Mouse (Mus musculus): ENCODE data around the gene Plekha7.

Gene Plekha7

DNA sequence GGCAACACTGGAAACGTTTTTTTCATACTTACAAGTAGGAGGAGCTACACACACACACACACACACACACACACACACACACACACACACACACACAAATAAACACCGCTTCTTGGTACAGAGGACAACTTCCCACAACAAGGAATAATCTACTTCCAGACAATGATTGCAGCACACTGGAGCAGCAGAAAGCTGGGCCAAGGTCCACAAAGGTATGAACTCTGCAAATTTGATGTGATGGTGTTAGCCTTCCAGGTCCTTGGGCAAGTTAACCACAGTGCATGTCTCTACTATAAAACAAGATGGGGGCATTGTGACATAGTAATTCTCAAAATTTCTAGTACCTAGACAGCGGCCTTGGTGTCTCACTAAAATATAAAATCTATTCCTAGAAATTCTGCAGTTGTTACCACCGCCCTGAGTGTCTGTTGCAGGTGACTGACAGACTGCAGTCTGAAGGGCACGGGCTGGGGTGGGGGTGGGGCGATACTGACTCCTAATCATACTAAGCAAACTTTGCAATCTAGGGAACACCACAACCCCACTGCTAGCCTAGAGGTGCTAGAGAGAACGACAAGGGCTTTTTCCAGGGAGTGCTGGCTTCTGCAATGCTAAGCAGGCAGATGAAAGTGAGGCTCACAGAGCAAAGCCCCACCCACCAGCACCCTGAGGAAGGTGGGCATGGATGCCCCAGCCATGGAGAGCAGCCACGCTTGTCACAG is 85.7 kb downstream of the Plekha7 start:
- DNase-seq (ENCODE audit: low spot score): no peak

DNA sequence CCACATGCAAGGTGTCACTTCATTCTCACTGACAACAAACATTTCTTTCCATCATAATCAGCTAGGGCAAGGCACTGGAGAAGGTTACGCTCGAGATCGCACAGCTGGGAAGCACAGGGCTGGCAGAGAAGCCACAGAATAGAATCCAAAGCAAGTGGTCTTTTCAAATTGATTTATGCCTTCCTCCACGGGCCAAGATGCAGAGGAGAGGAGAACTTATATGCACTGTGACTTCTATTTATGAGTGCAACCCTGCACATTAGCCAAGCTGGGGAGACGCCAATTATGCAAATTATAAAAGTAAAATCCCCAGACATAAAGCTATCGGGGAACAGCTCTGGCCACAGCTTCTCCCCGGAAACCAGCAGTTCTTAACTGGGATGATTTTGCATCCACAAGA is 86.3 kb downstream of the Plekha7 start:
- DNase-seq (ENCODE audit: low spot score): no peak

DNA sequence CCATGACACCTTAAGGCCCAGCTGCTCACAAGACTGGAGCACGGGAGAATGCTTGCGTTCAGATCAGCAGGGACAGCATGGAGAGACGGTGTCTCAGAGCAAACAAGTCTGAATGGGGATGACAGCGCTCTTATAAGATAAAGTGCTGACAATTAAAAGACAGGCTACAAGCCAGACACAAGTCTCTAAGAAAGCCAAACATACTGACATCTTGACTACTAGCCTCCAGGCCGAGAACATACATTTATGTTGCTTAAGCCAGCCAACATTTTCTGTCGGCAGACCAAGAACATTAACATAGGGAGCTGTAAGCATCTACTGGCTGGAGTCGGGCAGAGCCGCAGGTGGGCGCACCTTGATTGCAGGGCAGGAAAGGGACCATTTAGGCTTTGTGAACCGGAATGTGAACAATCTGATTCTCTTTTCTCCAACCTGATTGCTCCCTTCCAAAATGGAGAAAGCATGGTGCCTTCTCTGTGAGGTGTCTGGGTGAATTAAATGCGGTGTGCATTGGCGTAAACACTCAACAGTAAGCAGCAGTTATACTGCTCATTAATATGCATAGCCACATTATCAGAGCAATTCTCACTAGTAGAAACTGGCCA is 88.0 kb downstream of the Plekha7 start:
- DNase-seq (ENCODE audit: low spot score): no peak

DNA sequence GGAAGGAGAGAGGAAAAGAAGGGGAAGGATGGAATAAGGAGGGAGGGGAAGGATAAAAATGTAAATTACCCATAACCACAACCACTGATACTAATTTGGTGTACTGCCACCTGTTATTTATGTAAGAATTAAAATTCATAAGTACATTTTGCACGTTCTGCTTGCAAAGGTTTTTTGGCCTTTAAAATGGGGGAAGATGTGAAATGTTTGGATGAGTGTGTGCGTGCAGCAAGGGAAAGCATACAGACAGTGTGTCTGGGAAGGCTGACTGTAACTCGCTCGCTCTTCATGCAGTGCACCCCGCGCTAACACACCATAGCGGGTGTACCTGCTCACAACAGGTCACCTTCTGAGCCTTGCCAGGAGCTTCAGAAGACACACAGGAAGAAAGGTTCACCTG is 90.4 kb downstream of the Plekha7 start:
- no peak for DNase-seq (ENCODE audit: low spot score)

DNA sequence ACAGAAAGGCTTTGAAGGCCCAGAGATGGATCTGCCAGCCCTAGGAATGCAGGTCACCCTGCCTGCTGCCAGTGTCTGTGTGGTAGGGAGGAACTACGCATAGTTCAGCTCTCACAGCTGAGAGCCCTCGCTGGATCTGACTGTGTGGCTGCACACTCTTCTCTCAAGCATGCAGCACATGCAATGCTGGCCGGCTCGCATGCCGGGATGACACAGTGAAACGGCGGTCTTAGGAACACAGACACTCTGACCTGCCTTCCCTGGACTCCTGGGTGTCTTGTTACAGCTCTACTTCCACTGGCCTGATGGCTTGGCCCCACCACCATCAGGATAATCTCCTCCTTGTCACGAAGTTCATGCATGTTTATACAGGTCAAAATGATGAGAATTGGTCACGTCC is 96.3 kb downstream of the Plekha7 start:
- no peak for DNase-seq (ENCODE audit: low spot score)

DNA sequence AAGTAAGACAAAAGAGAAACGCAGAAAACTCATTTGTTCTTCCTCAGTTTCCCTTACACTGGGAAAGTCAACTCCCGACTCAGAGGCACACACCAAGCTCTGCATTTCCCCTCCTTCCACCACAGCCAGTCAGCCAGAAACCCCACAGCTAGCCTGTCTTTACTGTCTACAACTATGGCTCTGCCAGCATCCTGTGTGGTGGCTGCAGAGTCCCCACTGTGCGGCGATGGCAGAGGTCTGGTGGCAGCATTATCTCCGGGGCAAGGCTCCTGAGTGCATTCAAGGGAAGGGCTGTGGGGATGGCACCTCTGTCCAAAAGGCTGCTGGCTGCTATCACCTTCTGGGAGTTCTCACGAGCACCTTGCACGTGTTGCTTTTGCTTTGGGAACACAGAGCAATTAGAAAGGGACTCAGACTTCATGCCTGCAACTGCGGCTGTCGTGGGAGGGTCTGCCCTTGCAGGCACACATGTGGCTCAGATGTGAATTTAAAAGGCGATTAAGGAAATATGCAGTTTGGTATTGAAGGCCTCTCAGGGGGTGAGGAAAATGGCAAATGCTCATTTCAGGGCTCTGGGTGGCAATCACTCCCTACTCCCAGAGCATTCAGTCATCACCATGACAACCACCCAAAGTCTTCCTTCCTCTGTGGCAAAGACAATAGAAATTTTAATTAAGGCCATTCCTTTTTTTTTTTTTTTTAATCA is 98.1 kb downstream of the Plekha7 start:
- no peak for DNase-seq (ENCODE audit: low spot score)

DNA sequence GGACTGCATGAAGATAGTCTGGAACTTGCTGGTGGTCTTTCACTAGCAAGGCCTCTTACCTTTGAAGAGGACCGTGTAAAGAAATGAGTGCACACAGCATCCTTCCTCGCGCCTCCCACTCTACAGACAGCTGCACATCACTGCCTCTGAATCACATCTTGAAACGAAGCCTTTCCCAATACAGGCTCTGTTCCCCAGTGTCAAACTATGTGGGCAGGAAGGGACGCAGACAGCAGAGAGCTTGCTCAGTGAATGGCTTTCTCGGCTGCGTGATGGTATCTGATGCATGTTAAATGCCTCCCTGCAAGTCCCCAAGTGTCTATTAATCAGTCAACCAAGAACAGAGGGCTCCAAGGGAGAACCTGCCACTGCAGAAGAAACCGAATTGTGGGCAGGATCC is 99.3 kb downstream of the Plekha7 start:
- no peak for DNase-seq (ENCODE audit: low spot score)

DNA sequence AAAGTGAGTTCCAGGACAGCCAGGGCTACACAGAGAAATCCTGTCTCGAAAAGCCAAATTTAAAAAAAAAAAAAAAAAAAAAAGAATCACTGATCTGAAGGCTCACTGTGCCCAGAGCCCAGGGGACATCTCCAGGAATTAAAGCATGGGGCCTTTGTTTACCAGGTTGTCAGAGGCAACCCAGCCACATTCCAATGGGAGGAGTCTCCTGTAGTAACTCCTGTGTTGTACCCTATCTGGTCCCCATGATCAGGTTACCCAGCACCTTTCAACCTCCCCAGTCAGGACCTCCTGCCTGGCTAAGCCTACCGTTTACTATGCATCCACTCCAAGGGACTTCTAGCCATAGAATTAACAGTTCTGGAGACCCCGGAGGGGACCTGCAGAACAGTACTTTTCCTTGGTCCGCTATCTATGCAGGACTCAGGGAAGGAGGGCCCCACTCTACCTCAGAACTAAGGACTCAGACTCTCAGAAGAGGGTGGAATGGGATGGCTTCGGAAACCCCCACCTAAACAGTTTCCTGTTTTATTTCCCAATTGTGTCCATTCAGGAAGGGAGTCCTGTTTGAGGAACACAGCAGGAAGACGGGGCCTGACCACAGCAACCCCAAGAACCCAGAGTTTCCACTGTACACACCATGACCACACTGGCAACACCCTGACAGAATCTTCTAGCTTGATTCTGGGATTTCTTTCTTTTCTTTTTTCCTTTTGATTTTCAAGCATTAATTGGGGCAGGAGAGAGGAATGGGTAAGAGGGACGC is 101.2 kb downstream of the Plekha7 start:
- DNase-seq (ENCODE audit: low spot score): no peak

DNA sequence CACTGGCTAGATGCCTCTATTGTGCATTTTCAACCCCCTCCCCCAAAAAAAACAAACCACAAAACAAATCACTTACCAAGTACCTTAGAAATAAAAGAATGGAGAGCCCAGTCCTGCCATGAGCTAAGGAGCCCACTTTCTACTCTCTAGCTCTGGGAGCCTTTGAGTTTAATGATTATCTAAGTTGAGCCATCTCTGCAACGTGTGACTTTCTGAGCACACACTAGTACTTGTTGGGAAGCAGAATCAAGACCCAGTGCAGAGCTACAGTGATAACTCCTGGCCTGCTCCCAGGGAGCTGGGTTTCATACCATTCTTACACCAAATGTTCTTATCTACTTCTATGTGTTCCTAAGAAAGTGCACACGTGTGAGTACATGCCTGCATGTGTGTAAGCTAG is 102.7 kb downstream of the Plekha7 start:
- DNase-seq (ENCODE audit: low spot score): no peak

DNA sequence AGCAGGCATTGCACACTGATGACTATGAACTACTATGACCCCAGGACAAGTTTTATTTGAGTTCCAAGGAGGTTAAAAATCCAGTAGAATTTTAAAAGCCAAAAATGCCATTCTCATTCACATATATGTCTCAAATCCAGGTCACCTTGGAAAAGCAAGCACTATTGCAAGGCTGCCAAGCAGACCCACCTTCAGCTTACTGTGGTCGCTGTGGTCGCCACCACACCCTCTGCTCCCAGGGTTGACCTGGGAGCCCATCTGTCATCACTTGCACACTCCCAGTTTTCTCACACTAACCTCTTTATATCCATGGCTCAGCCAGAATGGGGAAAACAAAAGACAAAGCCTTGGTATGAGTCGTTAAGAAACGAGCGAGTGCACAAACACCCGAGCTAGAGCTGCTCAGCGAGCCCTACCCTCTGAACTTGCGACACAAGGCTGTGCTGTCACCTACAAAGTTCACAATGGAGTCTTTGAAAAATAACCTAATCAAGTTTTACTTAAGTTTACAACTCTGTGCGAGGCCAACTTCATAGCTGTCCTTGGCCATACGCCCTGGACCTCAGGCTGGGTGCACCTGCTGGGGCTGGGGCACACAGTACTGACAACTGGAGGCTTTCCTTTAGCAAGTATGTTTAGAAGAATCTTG is 106.0 kb downstream of the Plekha7 start:
- no peak for DNase-seq (ENCODE audit: low spot score)

DNA sequence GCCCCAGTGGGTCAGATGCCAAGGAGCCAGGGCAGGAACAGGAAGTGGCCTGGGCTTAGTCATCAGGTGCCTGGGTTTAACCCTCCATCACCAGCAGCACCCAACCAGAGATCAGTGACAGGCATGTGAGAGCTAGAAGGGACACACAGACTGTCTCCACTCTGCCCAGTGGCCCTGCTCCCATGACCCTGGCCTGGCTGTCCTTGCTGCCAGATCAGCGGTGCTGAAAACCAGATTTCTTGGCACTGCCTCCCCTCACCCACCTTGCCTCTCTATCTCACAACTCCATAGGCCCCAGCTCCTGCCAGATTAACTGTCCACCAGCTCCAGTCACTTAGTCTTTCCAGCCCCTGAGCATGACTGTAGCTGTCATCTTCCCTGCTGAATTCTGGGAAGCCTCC is 107.2 kb downstream of the Plekha7 start:
- no peak for DNase-seq (ENCODE audit: low spot score)

DNA sequence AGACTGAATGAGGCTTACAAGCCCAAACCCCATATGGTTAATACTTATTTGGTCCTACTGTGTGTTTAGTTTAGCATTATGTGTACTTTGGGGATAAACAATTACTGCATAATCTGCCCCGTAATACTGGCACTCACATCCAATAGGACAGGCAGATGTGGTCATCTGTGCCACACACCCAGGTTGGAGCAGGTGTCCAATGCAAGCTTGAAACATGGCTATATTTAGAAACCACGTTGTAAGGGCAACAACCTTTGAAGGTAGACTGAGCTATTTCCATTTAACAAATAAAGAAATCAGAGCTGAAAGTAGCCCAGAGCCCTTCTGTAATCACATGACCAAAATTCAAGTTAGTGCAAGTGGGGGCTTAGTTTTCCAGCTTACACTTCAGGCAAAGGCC is 107.6 kb downstream of the Plekha7 start:
- DNase-seq (ENCODE audit: low spot score): no peak

DNA sequence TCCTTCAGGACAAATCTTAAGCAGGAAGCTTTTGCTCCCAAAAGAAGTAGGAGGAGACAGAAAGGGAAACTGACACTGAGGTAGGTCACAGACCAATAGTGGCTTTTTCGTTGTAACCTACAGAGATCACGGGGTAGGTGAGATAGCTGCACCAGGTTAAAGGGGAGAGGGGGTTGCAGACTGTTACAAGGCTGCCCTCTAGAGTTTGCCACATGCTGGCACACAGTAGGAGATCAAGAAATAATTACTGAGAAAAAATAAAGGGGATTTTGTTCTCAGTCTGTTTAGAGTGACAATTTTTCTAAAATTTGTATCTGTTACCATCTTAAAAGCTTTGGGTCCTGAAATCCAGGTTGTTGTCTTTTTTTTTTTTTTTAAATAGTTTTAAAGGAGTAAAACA is 109.3 kb downstream of the Plekha7 start:
- no peak for DNase-seq (ENCODE audit: low spot score)

DNA sequence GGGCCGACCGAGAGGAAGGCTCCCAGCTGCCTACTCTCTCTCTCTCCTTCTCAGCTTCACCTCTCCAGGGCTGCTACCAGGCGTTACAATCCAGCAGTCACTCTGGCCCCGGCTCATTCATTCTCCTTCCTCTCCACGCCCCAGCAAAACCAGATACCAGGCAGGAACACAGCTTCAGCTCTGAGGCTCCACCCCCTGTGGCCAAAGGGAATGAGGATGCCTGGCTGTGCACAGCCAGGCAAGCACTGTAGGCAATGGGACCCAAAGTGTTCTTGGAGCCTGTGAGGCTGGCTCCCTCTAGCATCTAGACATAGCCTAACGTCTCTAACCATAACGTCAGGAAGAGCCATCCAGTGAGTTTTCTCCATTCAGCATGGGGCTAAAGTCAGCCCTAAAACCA is 109.8 kb downstream of the Plekha7 start:
- DNase-seq (ENCODE audit: low spot score): no peak

DNA sequence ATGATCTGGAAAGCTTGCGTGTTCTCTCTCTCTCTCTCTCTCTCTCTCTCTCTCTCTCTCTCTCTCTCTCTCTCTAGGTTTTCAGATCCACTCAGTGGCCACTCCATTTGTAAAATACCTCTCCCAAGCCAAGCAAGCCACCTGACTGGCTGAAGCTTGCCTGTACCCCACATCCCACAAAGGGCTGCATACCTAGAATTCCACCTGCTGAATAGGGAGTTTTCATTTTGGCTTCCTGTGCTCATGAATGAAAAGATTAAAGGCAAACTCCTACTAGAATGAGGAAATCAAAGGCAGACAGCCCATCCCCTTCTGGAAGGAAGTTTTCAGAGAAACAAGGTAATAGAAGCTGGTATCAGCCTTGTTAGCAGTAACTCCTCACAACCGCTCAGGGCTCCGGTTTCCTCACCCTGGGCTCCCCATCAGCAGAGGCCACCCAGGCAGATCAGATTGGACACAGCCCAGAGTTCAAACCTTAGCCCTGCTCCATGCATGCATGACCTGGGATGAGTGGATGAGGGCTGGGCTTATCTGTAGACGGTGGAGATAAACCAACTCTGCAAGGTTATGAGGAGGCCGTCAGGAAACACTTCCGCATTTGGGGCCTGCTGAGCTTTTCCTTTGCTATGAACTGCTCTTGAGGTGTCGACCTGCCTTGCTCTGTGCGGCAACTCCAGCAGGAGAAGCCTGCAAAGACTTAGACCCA is 111.0 kb downstream of the Plekha7 start:
- no peak for DNase-seq (ENCODE audit: low spot score)

DNA sequence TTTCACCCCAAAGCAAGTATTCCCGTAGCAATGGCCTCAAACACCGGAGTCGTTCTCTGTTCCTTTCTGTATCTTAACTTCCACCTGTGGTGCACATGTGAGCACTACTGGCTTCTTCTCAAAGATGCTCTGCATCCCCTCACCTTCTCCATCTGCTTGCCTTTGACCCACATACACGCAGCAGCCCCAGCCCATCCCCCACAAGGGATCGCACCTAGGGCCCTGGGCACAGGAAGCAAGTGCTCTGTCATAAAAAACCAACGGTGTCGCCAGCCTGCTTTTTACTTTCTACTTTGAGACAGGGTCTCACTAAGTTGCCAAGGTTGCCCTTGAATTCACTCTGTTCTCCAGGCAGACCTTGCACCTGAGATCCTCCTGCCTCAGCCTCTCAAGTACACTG is 113.2 kb downstream of the Plekha7 start:
- no peak for DNase-seq (ENCODE audit: low spot score)

DNA sequence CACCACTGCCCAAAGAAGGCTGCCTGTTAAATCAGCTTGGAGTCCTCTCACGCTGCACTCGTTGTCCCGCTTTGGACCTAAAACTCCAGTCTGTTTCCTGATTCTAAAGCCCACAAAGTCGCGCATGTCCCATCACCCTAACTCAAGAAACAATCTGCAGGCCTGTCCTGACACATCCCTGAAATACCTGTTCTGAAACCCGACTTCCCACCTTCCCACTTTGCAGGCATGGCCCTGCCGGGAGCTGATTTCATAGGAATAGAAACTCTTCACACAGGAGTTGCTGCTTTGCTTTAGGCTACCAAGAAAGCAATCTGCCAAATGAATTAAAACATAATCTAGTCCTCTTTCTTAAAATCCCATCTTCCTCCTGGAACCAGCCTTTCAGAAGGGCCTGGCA is 115.2 kb downstream of the Plekha7 start:
- no peak for DNase-seq (ENCODE audit: low spot score)

DNA sequence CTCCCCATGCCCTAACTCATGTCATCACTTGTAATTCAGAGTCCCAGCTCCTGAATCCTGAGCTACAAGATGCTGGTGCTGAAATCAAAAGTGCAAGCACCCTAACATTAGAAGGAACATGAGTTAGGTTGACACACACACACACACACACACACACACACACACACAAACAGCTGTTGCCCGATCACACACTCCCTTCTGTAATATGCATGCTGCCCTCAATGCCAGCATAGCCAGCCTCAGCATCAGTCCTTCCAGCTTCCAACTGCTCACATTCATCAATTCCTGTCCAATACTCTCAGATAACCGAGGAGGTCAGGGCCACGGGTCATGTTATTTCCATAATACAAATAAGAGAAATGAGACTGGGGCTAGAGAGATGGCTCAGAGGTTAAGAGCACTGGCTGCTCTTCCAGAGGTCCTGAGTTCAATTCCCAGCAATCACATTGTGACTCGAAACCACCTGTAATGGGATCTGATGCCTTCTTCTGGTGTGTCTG is 116.0 kb downstream of the Plekha7 start:
- DNase-seq (ENCODE audit: low spot score): no peak

DNA sequence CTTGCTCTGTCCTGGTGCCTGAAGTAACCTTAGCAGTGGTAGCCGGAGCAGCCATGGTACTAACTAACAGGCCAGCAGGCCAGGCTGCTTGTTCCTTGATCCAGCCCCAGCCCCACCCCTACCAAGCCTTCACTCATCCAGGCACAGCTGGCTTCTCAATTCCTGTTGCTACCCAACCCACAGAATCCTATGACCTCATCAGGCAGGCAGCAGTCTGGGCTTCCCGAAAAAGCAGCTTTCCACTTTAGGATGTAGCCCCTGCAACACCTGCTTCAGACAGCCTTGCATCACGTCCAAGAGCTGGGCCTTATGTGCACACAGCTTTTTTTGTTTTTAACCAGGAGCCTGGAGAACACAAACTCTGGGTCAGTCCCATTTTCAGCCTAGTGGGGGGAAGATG is 117.0 kb downstream of the Plekha7 start:
- no peak for DNase-seq (ENCODE audit: low spot score)

DNA sequence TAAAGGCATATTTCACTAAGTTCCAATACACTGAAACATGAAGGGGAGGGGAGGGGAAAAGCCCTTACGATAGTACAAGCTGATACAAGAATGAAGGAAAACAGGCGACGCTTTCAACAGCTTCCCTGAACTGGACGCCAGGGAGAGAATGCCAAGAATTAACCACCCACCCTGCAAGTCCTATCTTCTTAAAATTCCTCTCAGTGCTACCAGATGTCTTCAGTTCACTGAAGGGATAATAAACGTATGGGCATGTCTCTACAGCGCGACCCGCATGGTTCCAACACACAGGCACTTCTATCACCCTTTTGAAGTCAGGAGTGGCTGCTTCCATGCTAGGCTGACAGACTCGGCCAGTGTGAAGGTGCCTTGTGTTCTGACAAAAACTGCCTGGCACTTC is 118.5 kb downstream of the Plekha7 start:
- no peak for DNase-seq (ENCODE audit: low spot score)

DNA sequence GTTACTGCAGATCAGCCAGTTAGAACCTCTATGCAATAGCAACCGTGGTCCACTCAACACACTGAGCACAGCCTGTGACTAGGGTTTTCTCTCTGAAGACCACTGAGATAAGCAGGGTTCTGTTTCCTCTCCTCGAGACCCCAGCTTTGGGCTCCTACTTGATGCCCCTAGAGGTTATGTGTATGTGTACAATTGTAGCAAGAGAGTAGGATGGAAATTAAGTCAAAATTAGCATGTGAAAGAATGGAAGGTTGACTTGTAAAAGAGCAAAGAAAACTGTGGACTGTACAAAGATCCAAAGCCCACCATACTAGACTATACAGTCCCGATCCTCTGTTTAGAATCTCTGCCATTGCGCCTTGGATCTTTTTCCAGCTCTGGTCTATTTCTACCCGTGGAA is 119.8 kb downstream of the Plekha7 start:
- DNase-seq (ENCODE audit: low spot score): no peak

Measured in T-cell, adult 2 months (primary cell).